Mouse (Mus musculus) heart, postnatal 0 days (tissue): ENCODE results near the gene Uvrag.

ENCODE experiments used
- CTCF ChIP-seq: IDR thresholded peaks from 2 replicates; pipeline ENCODE4 v1.5.1; 2016; ENCODE audit warnings: antibody characterized with exemption, control low read depth, low read depth
- EP300 ChIP-seq: IDR thresholded peaks from 2 replicates; pipeline ENCODE4 v1.6.1; 2016; ENCODE audit warnings: antibody characterized with exemption, low read depth

DNA sequence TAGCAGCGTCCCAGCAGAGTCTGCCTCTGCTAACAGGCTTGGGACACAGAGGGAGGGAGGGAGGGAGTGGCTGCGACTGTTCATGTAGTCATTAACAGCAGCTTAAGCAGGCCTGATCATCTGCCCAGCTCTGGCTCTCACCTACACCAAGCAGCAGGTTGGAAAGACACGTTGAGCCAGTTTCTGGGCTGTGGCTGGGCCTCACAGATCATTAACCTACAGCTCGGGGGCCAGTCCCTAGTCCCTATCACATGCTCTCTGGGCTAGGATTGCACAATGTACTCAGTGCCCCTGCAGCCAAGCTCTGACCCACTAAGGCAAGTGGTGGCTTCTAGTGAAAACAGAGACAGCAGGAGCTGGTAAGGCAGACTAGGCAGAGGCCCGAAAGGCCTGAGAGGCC is 27.0 kb upstream of the Uvrag start:
- TF ChIP-seq EP300: no peak
- TF ChIP-seq CTCF: no peak
